In genomic region chr5:34985867-34986266, GRCm38 (mm10) we compare ENCODE assay signal across 9 mouse cellular contexts. TPM values are rescaled to one million over a fixed set of nuclear protein-coding genes. Genes with fewer than 3 reads are reported as not detected.
DNase-seq lines count a peak whose midpoint lies in the region; ATAC-seq and TF ChIP-seq lines count a peak whose summit lies in the region.
"Had no signal": no experiment of that assay in that cellular context is flagged by ENCODE, and none has a peak within 500 bp of the region (broad histone marks: within the 10 kb centered on the region; RNA-seq: fewer than 3 reads in every experiment).

No protein-coding gene starts in this region.

- H3K9ac ChIP-seq in hindbrain, embryonic 11.5 days (ENCODE audit: low read depth, low read length), result no peak overlapping the region
- H3K9ac ChIP-seq in hindbrain, embryonic 13.5 days, result no peak overlapping the region
- H3K9ac ChIP-seq in neural tube, embryonic 11.5 days (ENCODE audit: low read length), result no peak overlapping the region
- no peak overlapping the region for H3K9ac ChIP-seq in stomach, postnatal 0 days (ENCODE audit: low read length)
- H3K9ac ChIP-seq: stomach, embryonic 15.5 days had no signal

- no peaks in the 10 kb centered on the region for H3K27me3 ChIP-seq in hindbrain, embryonic 11.5 days (ENCODE audit: control insufficient read depth, insufficient read depth, low read length)
- H3K27me3 ChIP-seq in hindbrain, embryonic 13.5 days, result no peaks in the 10 kb centered on the region
- H3K27me3 ChIP-seq in kidney, adult 2 months (replicated peaks; ENCODE audit: control insufficient read depth, insufficient read depth, low read length), result no peaks in the 10 kb centered on the region
- no peaks in the 10 kb centered on the region for H3K27me3 ChIP-seq in neural tube, embryonic 11.5 days (ENCODE audit: control insufficient read depth, insufficient read depth, low read length)
- no peaks in the 10 kb centered on the region for H3K27me3 ChIP-seq in stomach, postnatal 0 days (ENCODE audit: control insufficient read depth, insufficient read depth, low read length)
- H3K27me3 ChIP-seq: stomach, embryonic 15.5 days had no signal

- peak; percentile 76 for DNase-seq in hindbrain, embryonic 11.5 days (ENCODE audit: low spot score)
- DNase-seq in c-Kit-positive CD71-positive TER-119-negative erythroid progenitor cells, embryonic 14.5 days (ENCODE audit: low read depth), result peak; percentile 74
- peak; percentile 32 to 58 for DNase-seq in frontal cortex, postnatal 10 days (ENCODE audit: low spot score in 2 of 2)
- peak; percentile 83 for DNase-seq in kidney, adult 2 months
- DNase-seq in left cerebral cortex, postnatal 4 days, result peak; percentile 77
- DNase-seq in neural tube, embryonic 11.5 days (ENCODE audit: low spot score), result peak; percentile 73
- peak; percentile 85 for DNase-seq in stomach, postnatal 0 days (ENCODE audit: low spot score)

- TF ChIP-seq EP300 in stomach, postnatal 0 days (optimal IDR thresholded peaks at IDR 0.05), result no peak

- no peak for ATAC-seq in hindbrain, embryonic 11.5 days (ENCODE audit: low FRiP score)
- no peak for ATAC-seq in hindbrain, embryonic 13.5 days (ENCODE audit: low FRiP score)
- ATAC-seq in neural tube, embryonic 11.5 days (ENCODE audit: insufficient read depth, low FRiP score, low TSS enrichment), result no peak
- ATAC-seq in stomach, postnatal 0 days (ENCODE audit: low FRiP score, low TSS enrichment), result peak; percentile 70

- peaks cover 6% of the 10 kb centered on the region; the same call in 1 of the 2 replicates for H3K36me3 ChIP-seq in hindbrain, embryonic 11.5 days (ENCODE audit: control insufficient read depth, insufficient read depth, low read length)
- peaks cover 38% of the 10 kb centered on the region for H3K36me3 ChIP-seq in hindbrain, embryonic 13.5 days
- no peaks in the 10 kb centered on the region for H3K36me3 ChIP-seq in kidney, adult 2 months (ENCODE audit: control insufficient read depth, insufficient read depth, low read length)
- H3K36me3 ChIP-seq in neural tube, embryonic 11.5 days (ENCODE audit: control insufficient read depth, insufficient read depth, low read length), result peaks cover 7% of the 10 kb centered on the region
- H3K36me3 ChIP-seq in stomach, postnatal 0 days (ENCODE audit: control insufficient read depth, insufficient read depth, low read length), result no peaks in the 10 kb centered on the region; the same call in 1 of the 2 replicates

- intact Hi-C loops in left cerebral cortex, postnatal 4 days (cut with DNase I), result loop anchor here (5.0 kb wide), 1 partner anchor 36 kb away; no protein-coding TSS in a partner anchor

- no peak overlapping the region for H3K4me3 ChIP-seq in hindbrain, embryonic 11.5 days (ENCODE audit: low read depth, low read length)
- H3K4me3 ChIP-seq in hindbrain, embryonic 13.5 days, result no peak overlapping the region
- H3K4me3 ChIP-seq in kidney, adult 2 months (ENCODE audit: insufficient read depth, low read depth, low read length), result no peak overlapping the region
- H3K4me3 ChIP-seq in neural tube, embryonic 11.5 days (ENCODE audit: low read depth, low read length), result no peak overlapping the region
- H3K4me3 ChIP-seq in stomach, postnatal 0 days (ENCODE audit: low read depth, low read length), result no peak overlapping the region
- H3K4me3 ChIP-seq: stomach, embryonic 15.5 days had no signal

- 45% methylated on average over 2 of the region's 2 CpGs for WGBS in hindbrain, embryonic 11.5 days
- whole genome bisulfite sequencing in hindbrain, embryonic 13.5 days, result 41% methylated on average over 2 of the region's 2 CpGs
- WGBS in kidney, adult 2 months, result 40% methylated on average over 2 of the region's 2 CpGs
- 40% methylated on average over 2 of the region's 2 CpGs for WGBS in neural tube, embryonic 11.5 days
- 41% methylated on average over 2 of the region's 2 CpGs for WGBS in stomach, postnatal 0 days

- no peak overlapping the region for H3K27ac ChIP-seq in hindbrain, embryonic 11.5 days (ENCODE audit: low read depth, low read length)
- no peak overlapping the region for H3K27ac ChIP-seq in hindbrain, embryonic 13.5 days
- no peak overlapping the region for H3K27ac ChIP-seq in kidney, adult 2 months (ENCODE audit: insufficient read depth, low read depth, low read length)
- H3K27ac ChIP-seq in neural tube, embryonic 11.5 days (ENCODE audit: low read depth, low read length), result no peak overlapping the region
- H3K27ac ChIP-seq in stomach, postnatal 0 days (replicated peaks), result no peak overlapping the region
- H3K27ac ChIP-seq: stomach, embryonic 15.5 days had no signal

- TF ChIP-seq CTCF in kidney, adult 2 months (conservative IDR thresholded peaks at IDR 0.05; ENCODE audit: insufficient read depth, insufficient read length, low read depth, low read length), result peak; percentile 94
- peak; percentile 91 for TF ChIP-seq CTCF in stomach, postnatal 0 days (IDR thresholded peaks at IDR 0.05; ENCODE audit: low read depth)

- no peaks in the 10 kb centered on the region for H3K9me3 ChIP-seq in hindbrain, embryonic 11.5 days (ENCODE audit: control insufficient read depth, low read length)
- no peaks in the 10 kb centered on the region for H3K9me3 ChIP-seq in hindbrain, embryonic 13.5 days
- no peaks in the 10 kb centered on the region for H3K9me3 ChIP-seq in neural tube, embryonic 11.5 days (ENCODE audit: control insufficient read depth, low read length)
- no peaks in the 10 kb centered on the region for H3K9me3 ChIP-seq in stomach, postnatal 0 days (ENCODE audit: control insufficient read depth, low read length)
- H3K9me3 ChIP-seq: stomach, embryonic 15.5 days had no signal

- H3K4me2 ChIP-seq in hindbrain, embryonic 11.5 days (replicated peaks; ENCODE audit: low read depth, low read length), result no peak overlapping the region
- H3K4me2 ChIP-seq in hindbrain, embryonic 13.5 days, result no peak overlapping the region
- H3K4me2 ChIP-seq in neural tube, embryonic 11.5 days (ENCODE audit: low read depth), result no peak overlapping the region
- no peak overlapping the region for H3K4me2 ChIP-seq in stomach, postnatal 0 days (replicated peaks; ENCODE audit: low read depth)
- H3K4me2 ChIP-seq: stomach, embryonic 15.5 days had no signal

- H3K4me1 ChIP-seq in hindbrain, embryonic 11.5 days (replicated peaks; ENCODE audit: control insufficient read depth, insufficient read depth, low read length), result no peaks in the 10 kb centered on the region
- H3K4me1 ChIP-seq in hindbrain, embryonic 13.5 days (replicated peaks), result peaks cover 21% of the 10 kb centered on the region
- H3K4me1 ChIP-seq in kidney, adult 2 months (ENCODE audit: control insufficient read depth, insufficient read depth, low read length), result no peaks in the 10 kb centered on the region
- H3K4me1 ChIP-seq in neural tube, embryonic 11.5 days (ENCODE audit: control insufficient read depth, insufficient read depth, low read length), result no peaks in the 10 kb centered on the region
- H3K4me1 ChIP-seq in stomach, postnatal 0 days (replicated peaks; ENCODE audit: control insufficient read depth, insufficient read depth), result no peaks in the 10 kb centered on the region; the same call in 1 of the 2 replicates

- no peak for TF ChIP-seq POLR2A in kidney, adult 2 months (IDR thresholded peaks at IDR 0.05; ENCODE audit: low read depth, low read length)

RNA-seq across cellular contexts. Expression of gene Rgs12, which starts 36.6 kb away (rescaled TPM):
- polyA plus RNA-seq in hindbrain, embryonic 11.5 days (2014; fragmentation: Nextera tagmentation; extraction: Ambion mirVana), result 37.1 and 41.4 TPM in 2 replicates
- polyA plus RNA-seq in hindbrain, embryonic 13.5 days (2015; fragmentation: Nextera tagmentation; extraction: Ambion mirVana), result 54.9 and 59.1 TPM in 2 replicates
- polyA plus RNA-seq in kidney, adult 2 months (2012; rRNA removed), result 14.1 and 20.7 TPM in 2 replicates
- 10 to 100 TPM; 62.9 TPM for total RNA-seq in left cerebral cortex, postnatal 4 days (2021)
- 39.5 and 40.3 TPM in 2 replicates for polyA plus RNA-seq in neural tube, embryonic 11.5 days (2014; fragmentation: Nextera tagmentation; extraction: Ambion mirVana)
- polyA plus RNA-seq in stomach, postnatal 0 days (2015; fragmentation: Nextera tagmentation; extraction: Ambion mirVana), result 12.7 and 14.2 TPM in 2 replicates

RNA-seq across cellular contexts. Expression of gene Hgfac, which starts 55.4 kb away (rescaled TPM):
- polyA plus RNA-seq in hindbrain, embryonic 11.5 days (2014; fragmentation: Nextera tagmentation; extraction: Ambion mirVana), result 0.34 and 0.47 TPM in 2 replicates
- polyA plus RNA-seq in hindbrain, embryonic 13.5 days (2015; fragmentation: Nextera tagmentation; extraction: Ambion mirVana), result 0.47 TPM in 2 replicates
- polyA plus RNA-seq in kidney, adult 2 months (2012; rRNA removed), result 46.8 and 66.0 TPM in 2 replicates
- 1 to 10 TPM in 1 of 2 experiments, under 1 TPM in 1; 0.95 to 1.7 TPM for total RNA-seq in left cerebral cortex, postnatal 4 days (2021)
- polyA plus RNA-seq in neural tube, embryonic 11.5 days (2014; fragmentation: Nextera tagmentation; extraction: Ambion mirVana), result 0.25 and 0.30 TPM in 2 replicates
- 1.6 and 2.5 TPM in 2 replicates for polyA plus RNA-seq in stomach, postnatal 0 days (2015; fragmentation: Nextera tagmentation; extraction: Ambion mirVana)

Comparison
In these comparisons a context has a peak if more than half of its experiments do, and no peak if none do; other contexts are left out.
1. RNA of gene Hgfac, which starts 55.4 kb away (polyA plus RNA-seq): 46.8 to 66.0 TPM in kidney, adult 2 months; 1.6 to 2.5 TPM in stomach, postnatal 0 days, 0.47 TPM in hindbrain, embryonic 13.5 days, 0.34 to 0.47 TPM in hindbrain, embryonic 11.5 days and 0.25 to 0.30 TPM in neural tube, embryonic 11.5 days; every median in the first group is over 10 times any median in the second.
2. Peak in every context shown above with its lines, with median percentiles within 50 percentile points of each other: DNase-seq.